Mouse (Mus musculus) kidney, postnatal 10 days (tissue): ENCODE data around the gene Gm45062.

Experiments used
- DNase-seq: peaks from one replicate; pipeline ENCODE4 v3.0.0; 2021; ENCODE audit warnings: mixed read lengths

The Gm45062 gene

DNA sequence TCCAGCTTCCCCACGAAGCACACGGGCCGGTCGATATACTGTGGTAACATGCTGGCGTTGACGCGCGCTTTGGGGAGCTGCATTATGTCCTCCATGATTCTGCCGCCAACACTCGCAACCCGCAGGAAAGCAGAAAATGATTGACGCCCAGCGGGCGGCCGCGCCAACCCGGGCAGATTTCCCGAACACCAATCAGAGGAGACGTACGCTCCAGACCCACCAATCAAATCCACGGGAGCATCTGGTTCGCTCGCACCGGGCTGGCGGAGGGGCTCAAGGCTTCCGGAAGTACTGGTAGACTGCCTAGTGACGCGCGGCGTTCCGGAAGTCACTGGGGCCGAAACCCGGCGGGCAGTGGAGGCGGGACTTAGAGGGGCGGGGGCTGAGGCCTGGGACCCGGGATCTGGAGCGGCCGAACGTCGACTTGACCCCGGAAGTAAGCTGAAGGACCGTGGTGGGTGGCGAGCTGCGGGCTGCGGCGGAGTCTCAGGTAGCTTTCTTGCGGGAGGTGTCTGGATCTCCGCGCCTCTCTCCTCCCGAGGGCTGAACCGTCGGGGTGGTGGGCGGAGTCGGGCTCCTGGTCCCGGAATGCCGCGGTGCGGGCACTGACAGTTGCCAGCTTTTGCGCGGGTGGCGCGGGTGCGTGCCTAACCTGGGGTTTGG lies at the start of gene Gm45062, which contains the start of the genes Rpa3 and Umad1:
TSS of gene Gm45062 (plus strand) at position 447 of the 663 bp plus-strand sequence.
TSS of gene Rpa3 (minus strand) at position 170 of the 663 bp plus-strand sequence.
TSS of gene Umad1 (plus strand) at position 285 of the 663 bp plus-strand sequence.
- peak; percentile 98 for DNase-seq

DNA sequence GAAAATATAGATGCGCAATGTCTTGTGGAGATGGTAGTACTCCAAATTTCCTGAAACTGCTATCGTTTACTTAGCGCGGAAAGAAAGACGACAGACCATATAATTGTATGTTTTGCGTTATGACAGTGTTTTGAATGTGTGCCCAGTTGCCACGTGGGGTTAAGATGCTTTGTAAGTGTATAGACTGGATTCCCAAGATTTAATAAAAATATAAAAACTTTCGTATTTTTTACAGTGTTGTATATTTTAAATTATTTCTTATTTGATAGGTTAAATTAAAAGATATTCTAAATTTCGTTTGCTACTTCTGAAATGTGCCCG lies 49.4 kb upstream of the Gm45062 start:
- peak; percentile 35 for DNase-seq

DNA sequence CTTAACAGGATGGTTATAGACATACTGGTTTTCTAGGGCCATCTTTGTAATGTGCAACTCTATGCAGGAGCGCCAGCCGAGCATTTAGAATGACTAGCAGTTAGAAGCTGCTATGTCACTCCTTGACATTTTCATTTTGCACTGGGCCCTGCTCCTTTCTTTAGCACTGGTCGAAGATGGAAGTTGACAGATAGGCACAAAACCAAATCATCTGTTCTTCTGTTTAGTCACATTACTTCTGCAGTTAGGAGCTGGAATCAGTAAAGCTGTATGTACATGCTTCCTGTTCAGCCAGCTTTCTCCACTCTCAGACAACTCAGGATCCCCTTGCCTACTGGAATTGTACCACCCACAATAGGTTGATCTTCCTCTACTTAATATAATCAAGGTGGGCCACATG lies 48.6 kb upstream of the Gm45062 start:
- DNase-seq: no peak

DNA sequence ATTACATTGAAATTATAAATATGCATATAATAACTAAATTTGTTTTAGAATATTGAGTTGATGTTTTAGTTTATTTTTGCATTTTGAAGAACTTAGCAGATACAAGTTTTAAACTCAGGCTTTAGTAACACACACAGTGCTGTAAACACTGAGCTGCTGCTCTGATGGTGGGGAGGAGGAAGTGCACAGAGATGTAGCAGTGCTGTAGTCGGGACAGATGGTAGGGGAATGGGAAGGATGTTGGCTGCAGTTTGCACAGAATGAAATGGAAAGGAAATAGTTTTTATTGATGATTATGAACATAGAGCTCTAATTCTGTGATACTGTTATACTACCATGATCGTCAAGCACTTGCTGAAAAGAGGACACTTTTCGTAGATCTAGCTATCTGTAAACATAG lies 32.2 kb upstream of the Gm45062 start:
- DNase-seq: no peak

DNA sequence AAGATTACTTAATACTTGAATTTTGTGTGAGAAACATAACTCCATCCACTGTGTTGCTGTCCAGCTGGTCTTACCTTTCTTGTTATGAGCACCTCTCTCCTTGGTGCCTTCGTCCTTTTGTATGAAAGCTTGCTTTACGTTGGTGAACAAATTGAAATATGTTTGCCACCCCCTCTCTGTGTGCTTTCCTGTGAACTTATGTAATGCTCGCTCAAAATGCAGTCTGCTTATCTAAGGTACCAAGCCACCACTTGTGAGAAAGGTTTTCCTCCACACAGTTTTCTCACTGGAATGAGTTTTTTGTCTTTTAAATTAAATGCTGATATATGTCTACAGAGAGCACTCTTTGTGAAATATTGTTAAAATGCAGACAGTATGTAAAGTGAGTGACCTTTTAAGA lies 30.7 kb upstream of the Gm45062 start:
- DNase-seq: no peak

DNA sequence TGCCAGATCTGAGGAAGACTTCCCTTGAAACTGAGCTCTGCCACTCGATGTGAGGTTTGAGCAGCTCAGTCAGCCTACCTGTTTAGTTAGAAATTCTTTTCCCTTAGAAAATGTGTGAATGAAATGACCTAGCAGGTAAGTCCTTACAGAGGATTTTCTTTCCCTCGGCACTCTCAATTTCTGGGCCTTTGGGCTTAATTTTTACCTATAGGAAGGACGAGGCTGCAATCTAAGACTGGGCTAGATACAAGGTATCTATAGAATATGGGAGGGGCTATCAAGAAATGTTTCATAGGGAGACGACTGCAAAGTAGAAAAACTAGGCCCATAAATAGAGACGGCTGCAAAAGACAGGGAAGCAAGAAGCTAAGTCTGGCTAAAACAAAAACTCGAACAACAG lies 934 bp upstream of the Gm45062 start:
- DNase-seq: no peak

DNA sequence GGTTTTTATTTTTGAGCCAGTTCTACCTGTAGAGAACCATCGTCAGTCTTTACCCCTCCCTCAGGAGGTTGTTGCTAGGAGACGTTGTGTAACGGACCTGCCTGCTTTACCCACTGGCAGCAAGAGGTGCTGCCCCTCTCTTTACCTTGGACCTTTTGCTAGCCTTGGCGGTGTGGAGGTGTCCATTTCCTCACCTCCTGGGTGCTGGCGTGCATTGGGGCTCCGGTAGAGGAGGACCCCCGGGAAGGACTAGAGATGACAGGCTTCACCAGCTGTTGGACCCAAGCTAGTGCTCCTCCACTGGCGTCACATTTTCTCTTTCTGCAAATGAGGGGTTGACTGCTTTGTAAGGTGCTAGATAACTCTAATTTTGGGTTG lies 406 bp downstream of the Gm45062 start:
- DNase-seq: no peak

DNA sequence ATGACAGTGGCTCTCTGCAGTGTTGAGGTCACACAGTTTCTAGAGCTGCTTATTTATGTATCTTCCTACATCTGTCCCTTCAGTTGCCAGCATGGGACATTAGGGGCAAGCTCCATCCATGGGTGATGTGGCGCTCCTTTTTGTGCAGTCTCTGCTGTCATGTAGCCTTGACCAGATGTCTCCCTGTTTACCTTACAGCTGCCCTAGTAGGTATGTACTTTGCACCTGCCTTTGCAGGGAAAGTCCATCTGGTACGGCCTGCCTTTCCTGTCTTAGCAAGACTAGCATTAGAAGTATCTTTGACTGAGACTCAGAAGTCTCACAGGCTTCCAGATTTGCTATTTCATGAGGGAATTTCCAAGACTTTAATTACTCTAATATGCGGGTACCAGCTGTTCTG lies 11.8 kb downstream of the Gm45062 start:
- no peak for DNase-seq

DNA sequence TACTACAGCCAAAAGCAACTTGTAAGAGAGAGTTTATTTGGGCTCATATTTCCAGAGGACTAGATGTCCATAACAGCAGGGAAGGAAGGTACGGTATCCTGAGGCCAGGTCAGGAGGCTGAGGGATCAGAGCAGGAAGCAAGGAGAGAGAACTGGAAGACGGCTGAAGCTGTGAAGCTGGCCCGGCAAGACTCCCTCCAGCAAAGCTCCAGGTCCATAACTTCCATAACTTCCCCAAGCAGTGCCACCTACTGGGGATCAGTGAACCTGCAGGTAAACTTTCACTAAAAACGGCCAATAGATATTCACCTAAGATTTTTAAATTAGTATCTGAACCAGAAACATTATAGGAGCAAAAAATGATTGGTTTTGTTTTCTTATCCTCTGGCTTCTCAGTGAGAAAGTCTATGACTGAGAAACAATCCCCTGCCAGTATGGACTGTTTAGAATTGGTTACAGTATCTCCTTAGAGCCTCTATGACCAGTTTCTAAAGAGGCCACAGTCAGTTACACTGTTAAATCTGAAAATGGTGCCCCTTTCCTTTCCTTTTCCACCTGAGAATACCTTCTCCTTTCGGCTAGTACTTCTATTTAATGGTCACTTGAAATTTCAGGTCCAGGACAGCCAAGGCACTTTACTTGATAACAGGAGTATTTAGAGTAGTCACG lies 15.3 kb downstream of the Gm45062 start:
- DNase-seq: peak; percentile 71

DNA sequence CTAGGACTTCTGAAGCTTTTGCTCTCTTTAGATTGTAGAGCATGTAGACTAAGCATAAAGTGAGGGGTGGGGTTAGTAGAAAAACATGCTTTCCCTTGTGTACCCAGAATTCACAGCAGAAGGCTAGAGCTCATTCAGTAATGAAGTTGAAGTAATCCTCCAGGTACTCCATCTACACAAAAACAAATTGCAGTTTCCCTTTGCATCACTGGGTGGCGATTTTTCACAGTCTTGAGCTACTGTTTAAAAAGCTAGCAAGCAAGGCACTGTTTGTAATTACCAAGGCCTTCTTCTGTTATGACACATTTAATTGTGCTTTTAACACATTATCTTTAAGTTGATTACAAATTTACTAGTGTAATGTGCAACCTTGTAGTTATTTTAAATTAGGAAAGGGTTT lies 15.8 kb downstream of the Gm45062 start:
- DNase-seq: peak; percentile 80

DNA sequence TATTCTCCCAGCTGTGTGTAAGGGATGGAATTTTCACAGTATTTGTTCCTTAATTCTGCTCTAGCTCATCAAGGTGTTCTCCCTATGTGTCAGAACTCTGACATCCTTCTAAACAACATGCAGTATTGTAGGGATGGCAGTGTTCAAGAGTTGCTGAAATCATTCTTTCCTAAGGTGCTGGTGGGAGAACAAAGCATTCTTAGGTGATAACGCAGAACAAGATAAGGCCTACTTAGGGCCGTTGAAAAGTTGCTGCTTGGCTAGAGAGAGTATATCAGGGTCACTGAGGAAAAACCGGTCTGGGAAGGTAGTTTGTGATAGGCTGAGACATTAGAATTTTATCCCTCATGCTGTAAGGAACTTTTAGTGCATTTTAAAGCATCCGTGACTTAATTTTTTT lies 17.2 kb downstream of the Gm45062 start:
- DNase-seq: no peak

DNA sequence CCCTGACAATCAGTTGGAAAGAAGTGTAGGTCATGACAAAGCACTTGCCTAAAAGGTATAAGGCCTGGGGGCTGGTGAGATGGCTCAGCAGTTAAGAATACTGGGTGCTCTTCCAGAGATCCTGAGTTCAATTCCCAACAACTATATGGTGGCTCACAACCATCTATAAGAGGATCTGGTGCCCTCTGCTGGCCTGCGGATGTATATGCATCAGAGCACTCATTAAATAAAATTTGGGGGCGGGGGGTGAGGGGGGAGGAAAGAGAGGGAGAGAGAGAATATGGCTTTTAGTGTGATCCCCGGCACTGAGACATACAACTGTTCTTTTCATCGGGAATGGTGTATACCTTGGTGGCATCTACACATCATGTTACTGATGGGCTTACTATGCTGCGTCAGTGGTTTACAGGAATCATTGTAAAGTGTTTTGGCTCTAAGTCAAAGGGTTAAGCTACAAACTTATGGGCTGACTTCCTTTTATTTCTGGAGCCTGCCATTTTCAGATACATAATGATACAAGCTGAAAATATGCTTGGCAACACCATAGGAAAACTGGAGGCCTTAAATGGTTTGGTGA lies 19.3 kb downstream of the Gm45062 start:
- no peak for DNase-seq

DNA sequence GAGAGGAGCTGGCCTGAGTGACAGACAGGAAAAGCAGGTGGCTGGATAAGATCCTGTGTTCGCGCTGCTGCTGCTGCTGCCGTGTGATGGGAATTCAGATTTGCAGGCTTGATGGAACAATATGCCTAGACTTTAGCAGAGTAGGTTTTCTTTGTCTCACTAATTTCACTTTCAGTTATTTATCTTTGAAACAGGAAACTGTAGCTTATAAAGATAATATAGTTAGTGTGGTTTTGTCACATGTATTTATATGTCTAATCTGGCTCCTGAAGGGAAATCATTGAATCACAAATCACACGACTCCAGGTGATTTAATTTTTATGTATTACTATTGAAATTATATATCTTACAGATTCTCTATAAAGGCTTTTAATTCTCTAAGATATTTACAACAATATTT lies 24.0 kb downstream of the Gm45062 start:
- no peak for DNase-seq

DNA sequence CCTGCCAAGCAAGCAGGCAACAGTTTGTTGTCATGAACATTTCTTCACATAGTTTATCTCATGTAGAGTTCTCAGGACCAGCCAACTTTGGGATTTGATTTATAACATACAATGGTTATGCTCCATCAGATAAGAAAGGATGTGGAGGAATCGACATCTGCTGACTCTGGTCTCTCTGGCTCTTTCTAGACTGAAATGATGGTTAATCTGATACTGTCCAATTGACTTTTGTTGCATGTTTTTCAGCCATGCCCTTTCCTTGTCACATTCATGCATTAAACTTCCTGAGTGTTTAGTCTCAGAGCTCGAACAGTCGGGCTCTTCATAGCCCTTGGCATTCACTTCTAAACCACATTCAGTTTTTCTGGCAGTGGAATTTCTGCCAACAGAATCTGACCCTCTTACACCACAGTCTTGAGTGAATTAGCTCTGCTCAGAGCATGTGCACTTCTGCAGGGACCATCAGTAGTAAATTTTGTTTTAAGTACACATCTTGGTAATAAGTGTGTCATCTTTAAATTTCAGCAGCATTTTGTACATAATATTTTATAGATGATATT lies 26.2 kb downstream of the Gm45062 start:
- DNase-seq: no peak

DNA sequence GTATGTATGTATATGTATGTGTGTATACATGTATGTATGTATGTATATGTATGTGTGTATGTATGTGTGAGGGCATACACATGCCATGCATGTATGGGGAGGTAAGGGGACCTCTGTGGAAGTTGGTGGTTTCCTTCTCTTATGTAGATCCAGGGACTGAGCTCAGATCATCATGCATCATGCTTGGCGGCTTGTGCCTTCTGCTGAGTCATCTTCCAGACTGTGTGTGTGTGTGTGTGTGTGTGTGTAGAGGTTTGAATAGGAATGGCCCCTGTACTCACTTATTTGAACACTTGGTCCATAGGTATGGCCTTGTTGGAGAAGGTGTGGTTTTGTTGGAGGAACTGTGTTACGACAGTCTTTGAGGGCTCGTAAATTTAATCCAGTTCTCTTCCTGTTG lies 26.9 kb downstream of the Gm45062 start:
- DNase-seq: no peak

DNA sequence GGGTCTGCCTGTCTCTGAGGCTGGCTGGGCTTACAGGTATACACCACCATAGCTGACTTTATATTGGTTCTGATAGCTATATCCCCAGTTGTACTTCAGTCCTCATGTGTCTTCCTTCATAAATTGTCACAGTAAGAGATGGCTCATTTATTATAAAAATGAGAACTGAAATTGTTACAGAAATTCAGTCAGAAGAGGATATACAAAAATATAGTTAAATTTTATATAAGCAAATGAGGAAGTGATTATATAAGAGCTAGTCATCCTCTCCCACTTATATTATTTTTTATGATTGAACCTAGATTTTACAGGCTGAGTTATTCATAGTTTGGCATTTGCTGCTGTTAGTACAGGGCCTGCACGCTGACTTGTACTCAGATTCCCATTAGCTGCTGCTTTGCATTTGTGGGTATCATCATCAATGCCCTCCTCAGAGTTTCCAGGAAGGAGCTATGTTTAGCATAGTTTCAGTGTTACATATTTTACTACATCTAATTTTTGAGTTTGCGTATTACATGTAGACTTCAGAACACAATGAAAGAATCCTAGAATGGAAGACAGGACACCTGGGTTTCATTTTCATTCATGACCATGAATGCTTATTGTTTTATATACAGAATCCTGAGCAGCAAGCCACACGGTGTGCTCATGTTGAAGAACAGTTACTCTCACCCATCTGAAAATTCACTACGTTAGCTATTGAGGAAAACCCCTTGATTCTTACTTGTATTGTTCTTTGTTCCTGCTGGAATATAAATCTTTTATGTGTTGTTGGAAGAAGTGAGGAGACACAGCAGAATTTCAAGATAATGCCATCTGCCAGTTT lies 29.7 kb downstream of the Gm45062 start:
- DNase-seq: no peak

DNA sequence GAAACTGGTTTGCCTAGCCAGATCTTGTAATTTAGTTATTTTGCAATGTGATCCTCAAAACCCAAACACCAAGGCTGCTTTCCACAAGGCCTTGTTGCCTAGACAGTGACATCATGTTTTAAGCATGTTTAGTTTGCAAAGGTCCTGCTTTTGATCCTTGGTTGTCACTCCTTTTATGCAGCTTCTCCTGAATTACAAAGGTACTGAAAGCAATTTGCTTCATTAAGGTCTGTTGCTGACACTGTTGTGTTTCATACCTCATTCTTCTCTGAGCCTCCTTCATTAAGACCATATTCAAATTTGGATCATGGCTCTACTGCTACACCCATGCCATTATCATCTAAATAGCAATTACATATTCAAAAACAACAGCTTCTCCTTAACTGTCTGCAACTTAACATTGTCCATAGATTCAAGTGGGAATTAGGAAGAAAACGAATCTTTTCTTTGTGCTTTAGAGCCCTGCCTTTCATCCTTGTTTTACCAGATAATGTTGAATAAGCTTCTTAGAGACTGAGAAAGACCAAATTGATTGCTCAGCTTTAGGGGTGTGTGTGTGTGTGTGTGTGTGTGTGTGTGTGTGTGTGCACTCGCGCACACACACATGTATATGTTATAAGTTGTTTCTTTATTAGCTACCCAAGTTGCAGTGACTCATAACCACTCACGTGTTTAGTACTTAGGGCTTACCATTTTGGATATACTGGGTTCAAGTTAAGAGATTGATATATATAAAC lies 35.0 kb downstream of the Gm45062 start:
- no peak for DNase-seq

DNA sequence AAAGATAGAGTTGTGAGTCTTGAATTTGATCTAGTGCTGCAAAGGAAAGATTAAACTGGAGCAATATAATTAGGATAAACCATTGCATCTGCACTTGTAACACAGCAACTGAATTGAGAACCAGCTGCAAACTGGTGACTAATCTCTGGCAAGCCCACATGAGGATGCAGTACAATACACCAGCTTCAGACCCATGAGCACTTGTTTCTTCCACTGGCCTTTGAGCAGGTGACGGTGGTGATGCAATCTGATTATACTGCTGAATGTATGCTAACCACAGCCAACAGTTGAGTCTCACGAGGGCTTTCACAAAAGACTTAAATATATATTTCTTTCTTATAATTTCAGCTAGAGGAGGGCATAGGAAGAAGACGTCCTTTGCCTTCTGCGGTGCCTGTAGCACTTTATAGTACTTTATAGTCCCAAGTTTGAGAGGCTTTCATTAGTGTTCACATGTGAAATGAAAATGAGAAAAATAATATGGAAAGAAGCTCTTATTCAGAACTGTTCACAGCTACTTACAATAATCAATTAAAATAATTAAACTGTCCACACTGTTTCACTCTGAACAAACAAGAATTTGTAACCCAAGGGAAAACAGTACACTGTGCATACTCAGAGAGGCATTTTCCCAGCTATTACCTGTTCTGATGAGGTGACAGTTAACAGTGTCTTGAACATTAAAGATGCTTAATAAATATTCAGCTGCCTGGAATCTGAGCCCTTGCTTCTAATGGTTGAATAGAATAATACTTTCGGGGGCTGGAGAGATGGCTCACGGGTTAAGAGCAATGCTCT lies 40.0 kb downstream of the Gm45062 start:
- no peak for DNase-seq

DNA sequence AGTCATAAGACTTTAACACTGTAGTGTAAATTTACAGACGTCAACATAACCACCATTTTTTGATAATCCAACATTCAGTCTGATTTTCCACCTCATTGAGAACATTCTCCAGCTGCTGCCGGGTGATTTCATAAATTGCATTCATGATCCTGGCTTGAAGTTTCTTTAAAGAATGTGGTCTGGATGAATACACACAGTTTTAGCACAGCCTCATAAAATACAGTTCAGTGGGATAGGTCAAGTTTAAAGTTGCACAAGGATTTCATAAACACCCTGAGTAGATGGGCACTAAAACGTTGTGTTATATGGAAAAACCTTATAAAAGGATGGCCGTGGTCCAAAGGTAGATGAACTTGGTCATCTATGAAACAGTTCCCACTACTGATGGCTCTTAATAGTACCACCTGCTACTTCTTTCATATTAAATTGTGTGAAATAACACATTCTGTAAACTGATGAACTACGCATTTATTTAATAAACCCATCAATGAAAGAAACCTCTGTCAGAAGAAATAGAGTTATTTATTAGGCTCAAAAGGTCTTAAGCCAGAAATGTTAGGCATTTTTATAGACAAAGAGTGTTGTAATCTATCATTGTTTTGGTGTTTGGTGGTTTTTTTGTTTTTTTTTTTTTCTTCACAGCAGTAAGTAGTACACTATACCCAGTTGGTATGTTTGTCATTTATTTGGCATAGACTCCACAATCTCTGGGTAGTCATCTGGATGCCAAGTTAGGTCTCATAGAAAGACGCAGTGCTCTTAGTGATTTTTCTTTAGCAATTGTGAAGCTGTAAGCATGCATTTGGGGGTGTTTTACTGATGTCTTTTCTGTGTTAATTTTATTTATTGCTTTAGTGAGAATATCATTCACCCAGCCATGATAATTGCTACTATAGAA lies 48.9 kb downstream of the Gm45062 start:
- no peak for DNase-seq

DNA sequence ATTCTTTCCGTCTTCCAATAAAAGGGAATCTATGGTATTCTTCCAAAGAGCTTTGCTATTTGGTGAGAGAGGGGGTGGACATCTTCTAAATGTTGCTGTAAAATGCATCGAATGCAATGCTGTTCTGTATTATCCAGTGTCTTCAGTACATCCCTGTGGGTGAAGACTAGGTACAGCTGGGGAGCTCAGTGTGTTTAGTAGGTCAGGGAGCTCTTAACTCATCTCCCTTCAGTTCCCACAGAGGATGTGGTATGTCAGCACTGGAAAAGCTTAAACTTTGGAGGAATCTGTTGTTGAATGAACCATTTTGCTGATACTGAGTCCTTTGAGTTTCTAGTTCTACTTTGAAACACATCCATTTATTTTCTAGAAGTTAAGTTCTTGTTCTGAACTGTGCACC lies 53.3 kb downstream of the Gm45062 start:
- DNase-seq: no peak

DNA sequence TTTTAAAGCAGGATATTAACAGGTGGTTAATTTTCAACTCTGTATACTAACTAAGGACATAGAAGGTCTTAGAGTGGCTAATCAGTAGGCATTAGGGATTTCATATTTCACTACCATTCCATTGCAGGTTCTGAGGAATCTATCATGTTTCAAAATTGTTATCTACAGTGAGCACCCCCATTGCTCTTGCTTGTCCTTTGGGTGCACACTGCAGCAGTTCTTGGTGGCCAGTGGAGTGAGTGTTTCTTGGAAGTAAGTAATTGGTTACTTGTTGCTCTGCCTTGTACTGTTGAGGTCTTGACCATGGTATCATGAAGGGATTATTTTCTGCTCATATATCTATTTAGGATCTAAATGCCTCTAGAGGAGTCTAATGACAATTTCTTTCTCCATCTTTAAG lies 57.0 kb downstream of the Gm45062 start:
- no peak for DNase-seq
